Mouse (Mus musculus): ENCODE results near the gene Dtnb. TPM values are rescaled to one million over a fixed set of nuclear protein-coding genes. Genes with fewer than 3 reads are reported as not detected.
A peak's percentile ranks its signal among the peaks of the same experiment; 100 is the strongest.

Dtnb gene
- polyA plus RNA-seq, 1 experiment from 2014 or later = 47.2 TPM

DNA sequence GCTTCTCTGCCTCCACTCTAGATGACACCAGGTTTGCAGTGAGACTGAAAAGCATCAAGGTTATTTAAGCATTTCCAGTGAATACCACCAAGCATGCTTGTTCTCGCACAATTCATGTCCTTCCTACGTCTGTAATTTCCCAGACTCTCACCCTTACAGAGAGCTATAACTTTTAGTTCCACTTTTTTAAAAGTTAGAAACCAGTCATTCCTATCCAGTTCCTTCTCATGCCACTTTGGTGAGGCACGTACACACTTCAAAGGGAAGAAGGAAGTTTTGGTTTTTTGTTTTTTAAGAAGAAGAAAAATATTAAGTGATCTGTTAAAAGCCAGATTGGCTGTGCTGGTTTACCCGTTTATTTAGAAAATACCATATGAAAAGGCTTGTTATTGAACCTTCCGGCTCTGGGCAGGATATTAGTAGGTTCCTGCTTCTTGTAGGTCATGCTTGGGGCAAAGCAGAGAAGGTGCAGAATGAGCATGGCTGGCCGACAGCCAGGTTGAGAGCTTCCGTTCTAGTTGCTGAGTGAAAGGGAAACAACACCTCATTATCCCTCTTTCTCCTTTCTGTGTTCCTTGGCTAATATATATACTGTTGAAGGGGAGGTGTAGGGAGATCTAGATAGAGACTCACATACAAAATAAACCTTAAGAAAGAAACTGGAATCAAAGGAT, 173.4 kb downstream of the Dtnb start:
- H3K9me3 ChIP-seq (replicated peaks) = no peaks in the 10 kb centered on the region
- H3K4me3 ChIP-seq (replicated peaks) = no peak overlapping the region
- H3K4me2 ChIP-seq = no peak overlapping the region
- WGBS = 55% methylated on average over 7 of the region's 7 CpGs
- H3K36me3 ChIP-seq = 0 out of 2 replicates have a peak, but pooled peaks cover 3% of the 10 kb centered on the region
- H3K27me3 ChIP-seq = no peaks in the 10 kb centered on the region
- ATAC-seq (replicated peaks; ENCODE audit: low FRiP score) = no peak
- H3K9ac ChIP-seq = no peak overlapping the region
- peaks cover 5% of the 10 kb centered on the region for H3K4me1 ChIP-seq
- peak overlapping the region; percentile 9 for H3K27ac ChIP-seq

DNA sequence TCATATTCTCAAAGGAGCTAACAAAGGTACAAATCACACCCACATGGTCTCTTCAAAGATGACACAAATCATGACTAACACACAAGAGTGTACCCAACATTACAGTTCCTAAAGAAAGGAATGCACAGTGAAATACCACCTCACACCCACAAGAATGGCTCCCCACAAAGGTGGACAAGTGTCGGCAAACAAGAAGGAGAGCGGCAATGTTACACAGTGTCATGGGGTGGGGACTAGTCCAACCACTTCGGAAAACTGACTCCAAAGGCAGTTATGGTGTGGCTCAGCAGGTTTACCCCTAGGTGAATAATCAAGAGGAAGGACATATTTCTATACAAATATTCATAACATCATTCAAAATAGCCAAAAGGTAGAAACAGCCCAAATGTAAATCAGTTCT, 174.2 kb downstream of the Dtnb start:
- ATAC-seq (replicated peaks; ENCODE audit: low FRiP score) = no peak

DNA sequence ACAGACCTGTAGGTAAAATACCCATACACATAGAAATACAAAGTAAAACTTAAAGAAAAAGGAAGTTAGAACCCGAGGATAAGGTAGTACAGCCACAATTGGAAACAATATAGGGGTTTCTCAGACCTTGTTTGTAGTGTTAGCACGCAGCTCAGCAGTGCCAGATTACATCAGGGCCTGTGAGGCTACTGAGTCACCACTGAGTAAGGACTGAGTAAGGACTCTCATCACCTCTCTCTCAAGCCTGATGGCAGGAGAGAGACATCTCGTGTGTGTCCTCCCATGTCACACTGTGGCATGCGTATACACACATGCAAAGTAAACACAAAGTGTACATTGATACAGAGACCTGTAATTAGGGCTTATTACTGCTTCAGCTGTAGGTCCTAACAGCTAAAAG, 175.4 kb downstream of the Dtnb start:
- Histone ChIP-seq H3K4me1 (no peaks in the 10 kb centered on the region; the same call in 1 of the 2 replicates), H3K27ac (no peak overlapping the region), H3K27me3 (no peaks in the 10 kb centered on the region), H3K9me3 (replicated peaks) (no peaks in the 10 kb centered on the region), H3K4me2 (no peak overlapping the region), H3K9ac (no peak overlapping the region), H3K4me3 (replicated peaks) (no peak overlapping the region), H3K36me3 (peaks cover 16% of the 10 kb centered on the region)
- WGBS = 83% methylated on average over 4 of the region's 4 CpGs
- ATAC-seq (replicated peaks; ENCODE audit: low FRiP score) = no peak

More for the DNA sequence above, 174.2 kb downstream of the Dtnb start:
- no peaks in the 10 kb centered on the region; the same call in 1 of the 2 replicates for H3K4me1 ChIP-seq
- no peak overlapping the region for H3K4me3 ChIP-seq (replicated peaks)
- H3K36me3 ChIP-seq = peaks cover 4% of the 10 kb centered on the region; the same call in 1 of the 2 replicates
- H3K9ac ChIP-seq = no peak overlapping the region
- no peak overlapping the region for H3K27ac ChIP-seq
- no peaks in the 10 kb centered on the region for H3K9me3 ChIP-seq (replicated peaks)
- WGBS = 86% methylated on average over 3 of the region's 3 CpGs
- H3K4me2 ChIP-seq = no peak overlapping the region
- H3K27me3 ChIP-seq = no peaks in the 10 kb centered on the region

DNA sequence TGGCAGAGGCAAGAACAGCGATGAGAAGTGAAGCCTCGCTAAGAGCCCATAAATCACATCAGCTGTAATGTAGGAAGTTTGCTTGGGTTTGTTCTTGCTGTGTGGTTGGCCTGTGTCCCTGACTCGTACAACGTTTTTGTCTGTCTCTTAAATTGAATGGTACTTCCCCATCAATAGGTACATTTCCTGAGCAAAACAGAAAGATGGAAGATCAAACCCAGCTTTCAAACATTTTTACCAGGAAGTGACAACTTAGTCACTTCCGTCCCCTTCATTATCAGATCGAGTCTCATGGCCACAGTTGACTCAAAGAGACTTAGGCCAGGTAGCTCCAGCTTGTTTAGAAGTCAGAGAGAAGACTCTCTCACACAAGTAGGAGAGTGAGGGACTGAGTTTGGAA, 183.3 kb downstream of the Dtnb start:
- no peak overlapping the region for H3K27ac ChIP-seq
- peaks cover 20% of the 10 kb centered on the region for H3K36me3 ChIP-seq
- no peaks in the 10 kb centered on the region for H3K27me3 ChIP-seq
- no peak for ATAC-seq (replicated peaks; ENCODE audit: low FRiP score)
- no peaks in the 10 kb centered on the region for H3K9me3 ChIP-seq (replicated peaks)
- peaks cover 10% of the 10 kb centered on the region; the same call in 1 of the 2 replicates for H3K4me1 ChIP-seq
- H3K4me2 ChIP-seq = no peak overlapping the region
- 62% methylated on average over 6 of the region's 6 CpGs for WGBS
- no peak overlapping the region for H3K4me3 ChIP-seq (replicated peaks)
- H3K9ac ChIP-seq = no peak overlapping the region

DNA sequence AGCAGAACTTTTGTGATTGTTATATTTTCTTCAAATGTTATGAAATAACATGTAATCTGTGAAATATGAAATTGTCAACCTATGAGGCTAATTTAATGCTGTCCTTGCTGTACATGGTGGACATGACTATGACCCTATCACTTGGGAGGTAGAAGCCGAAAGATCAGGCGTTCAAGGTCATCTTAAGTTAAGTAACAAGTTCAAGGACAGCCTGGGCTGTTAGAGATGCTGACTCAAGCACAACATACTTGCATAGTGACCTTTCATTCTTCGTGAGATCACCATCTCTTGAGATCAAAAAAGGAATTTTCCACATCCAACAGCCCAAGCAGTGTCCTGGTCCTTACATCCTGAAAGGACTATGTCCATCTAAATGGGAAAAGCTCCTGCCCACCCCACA, 184.0 kb downstream of the Dtnb start:
- Histone ChIP-seq H3K4me3 (replicated peaks) (no peak overlapping the region), H3K9ac (no peak overlapping the region), H3K27me3 (no peaks in the 10 kb centered on the region), H3K27ac (no peak overlapping the region), H3K4me2 (no peak overlapping the region), H3K36me3 (peaks cover 23% of the 10 kb centered on the region), H3K4me1 (peaks cover 10% of the 10 kb centered on the region; the same call in 1 of the 2 replicates), H3K9me3 (replicated peaks) (no peaks in the 10 kb centered on the region)
- 94% methylated on average over 3 of the region's 3 CpGs for WGBS
- ATAC-seq (replicated peaks; ENCODE audit: low FRiP score) = no peak

DNA sequence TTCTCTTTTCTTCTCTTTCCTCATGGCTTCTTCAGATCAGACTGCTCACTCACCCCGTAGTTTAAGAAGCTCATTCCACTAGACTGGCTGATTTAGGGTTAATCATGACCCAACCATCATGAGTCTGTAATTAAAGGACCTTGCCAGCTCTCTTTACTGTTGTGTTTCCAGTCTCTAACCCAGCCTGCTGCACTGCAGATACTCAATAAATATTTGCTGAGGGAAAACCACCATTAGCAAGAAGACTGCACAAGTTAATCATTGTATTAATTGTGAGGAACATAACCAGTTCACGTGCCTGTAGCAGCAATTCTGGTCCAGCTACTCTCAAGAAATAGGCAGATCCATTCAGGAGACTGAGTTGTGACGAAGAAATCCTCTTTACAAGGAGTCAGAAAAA, 185.9 kb downstream of the Dtnb start:
- peak; percentile 73; the same call in 1 of the 2 replicates for ATAC-seq (replicated peaks; ENCODE audit: low FRiP score)
- Histone ChIP-seq H3K4me3 (replicated peaks) (no peak overlapping the region), H3K27ac (peak overlapping the region; percentile 72), H3K4me1 (peaks cover 10% of the 10 kb centered on the region; the same call in 1 of the 2 replicates), H3K9ac (no peak overlapping the region), H3K36me3 (peaks cover 8% of the 10 kb centered on the region), H3K4me2 (no peak overlapping the region), H3K9me3 (replicated peaks) (no peaks in the 10 kb centered on the region), H3K27me3 (no peaks in the 10 kb centered on the region)
- WGBS = 68% methylated on average over 3 of the region's 3 CpGs

DNA sequence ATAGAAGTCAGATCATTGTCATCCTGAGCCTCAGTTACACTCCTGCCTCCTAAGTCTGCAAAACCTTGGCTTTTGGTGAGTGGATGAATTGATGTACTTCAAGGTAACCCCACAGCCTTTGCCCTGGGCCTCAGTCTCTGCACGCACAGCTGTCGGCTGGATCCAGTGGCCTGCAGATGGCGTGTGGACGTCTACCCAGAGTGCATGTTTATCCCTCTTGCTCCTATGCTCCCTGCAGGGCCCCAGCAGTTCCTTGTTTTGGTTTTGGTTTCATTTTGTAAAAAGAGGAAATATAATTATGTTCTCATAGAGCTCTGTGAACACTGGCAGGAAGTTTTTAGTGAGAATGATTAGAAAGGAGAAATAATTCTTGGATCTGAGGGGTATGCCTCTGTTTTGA, 187.2 kb downstream of the Dtnb start:
- no peak overlapping the region for H3K4me3 ChIP-seq (replicated peaks)

DNA sequence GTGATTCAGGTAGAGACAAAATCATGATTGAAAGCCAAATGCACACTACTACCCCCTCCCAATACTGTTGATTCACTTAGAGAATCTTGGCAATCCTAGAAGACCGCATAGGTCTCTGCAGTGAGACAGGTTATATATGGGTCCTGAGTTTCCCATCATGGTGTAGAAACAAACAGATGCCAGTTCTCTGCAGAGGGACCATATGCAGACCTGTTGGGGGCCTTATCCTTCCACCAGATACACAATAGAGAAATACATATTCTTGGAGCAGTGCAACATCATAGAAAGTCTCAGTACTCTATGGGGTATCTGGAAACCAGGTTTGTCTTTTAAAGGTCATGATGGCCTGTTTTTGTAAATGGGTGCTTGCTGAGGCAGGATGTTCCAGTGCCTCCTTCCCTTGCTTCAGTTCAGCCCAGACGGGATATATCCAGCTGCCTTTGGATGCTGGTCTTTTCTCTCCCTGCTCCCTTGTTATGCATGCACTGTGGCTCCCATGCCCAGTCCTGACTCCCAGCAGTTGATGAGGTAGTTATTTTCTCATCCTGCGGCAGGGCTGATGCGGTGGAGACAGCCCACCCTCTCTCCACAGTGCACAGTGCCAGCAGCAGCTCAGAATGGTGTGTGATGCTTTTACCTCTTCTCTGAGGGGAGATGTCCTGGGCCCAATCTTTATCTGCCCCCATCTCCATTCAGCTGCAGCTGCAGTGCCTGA, 188.9 kb downstream of the Dtnb start:
- Histone ChIP-seq H3K27ac (no peak overlapping the region), H3K4me2 (no peak overlapping the region), H3K4me1 (peaks cover 10% of the 10 kb centered on the region; the same call in 1 of the 2 replicates), H3K9ac (no peak overlapping the region), H3K9me3 (replicated peaks) (no peaks in the 10 kb centered on the region), H3K36me3 (peaks cover 6% of the 10 kb centered on the region; the same call in 1 of the 2 replicates), H3K4me3 (replicated peaks) (no peak overlapping the region), H3K27me3 (no peaks in the 10 kb centered on the region)
- 84% methylated on average over 4 of the region's 4 CpGs for WGBS
- ATAC-seq (replicated peaks; ENCODE audit: low FRiP score) = no peak

More for the DNA sequence above, 187.2 kb downstream of the Dtnb start:
- peak; percentile 70; the same call in 1 of the 2 replicates for ATAC-seq (replicated peaks; ENCODE audit: low FRiP score)
- Histone ChIP-seq H3K27me3 (no peaks in the 10 kb centered on the region), H3K9me3 (replicated peaks) (no peaks in the 10 kb centered on the region), H3K36me3 (peaks cover 6% of the 10 kb centered on the region; the same call in 1 of the 2 replicates), H3K27ac (peak overlapping the region; percentile 64; the same call in 1 of the 2 replicates), H3K4me1 (peaks cover 10% of the 10 kb centered on the region; the same call in 1 of the 2 replicates), H3K4me2 (no peak overlapping the region), H3K9ac (no peak overlapping the region)
- WGBS = 38% methylated on average over 4 of the region's 4 CpGs

DNA sequence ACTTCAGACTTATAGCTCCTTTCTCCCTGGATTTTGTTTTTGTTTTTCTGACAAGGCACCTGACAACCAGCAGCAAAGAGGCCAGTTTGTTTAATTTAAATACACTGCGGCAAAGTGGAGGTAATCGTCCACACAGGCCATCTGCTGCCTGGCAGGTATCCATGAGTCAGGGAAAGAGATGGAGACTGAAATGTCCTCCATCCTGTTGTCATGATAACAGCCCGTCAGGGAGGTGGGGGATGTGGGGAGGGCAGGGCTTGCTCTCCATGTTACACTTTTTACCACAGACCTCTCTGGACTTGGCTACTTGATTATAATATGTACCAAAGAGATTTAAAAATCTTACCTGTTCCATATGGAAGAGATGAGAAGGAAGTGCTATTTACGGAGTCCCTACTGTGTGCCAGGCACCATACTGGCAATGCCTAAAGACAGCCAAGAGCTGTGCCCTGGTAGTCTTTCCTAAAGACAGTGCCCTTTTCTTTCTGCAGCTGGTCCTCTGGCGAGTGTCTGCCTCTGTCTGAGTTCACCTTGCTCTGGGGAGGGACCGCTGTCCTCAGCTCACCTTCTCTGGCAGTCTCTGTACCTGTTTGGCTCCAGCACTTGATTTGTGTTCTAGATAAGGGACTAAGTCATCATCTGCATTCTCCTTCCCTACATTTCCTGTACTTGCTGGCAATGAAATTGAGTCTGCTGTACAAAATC, 189.6 kb downstream of the Dtnb start:
- ATAC-seq (replicated peaks; ENCODE audit: low FRiP score) = no peak
- WGBS = 74% methylated on average over 6 of the region's 6 CpGs
- H3K27ac ChIP-seq = no peak overlapping the region

DNA sequence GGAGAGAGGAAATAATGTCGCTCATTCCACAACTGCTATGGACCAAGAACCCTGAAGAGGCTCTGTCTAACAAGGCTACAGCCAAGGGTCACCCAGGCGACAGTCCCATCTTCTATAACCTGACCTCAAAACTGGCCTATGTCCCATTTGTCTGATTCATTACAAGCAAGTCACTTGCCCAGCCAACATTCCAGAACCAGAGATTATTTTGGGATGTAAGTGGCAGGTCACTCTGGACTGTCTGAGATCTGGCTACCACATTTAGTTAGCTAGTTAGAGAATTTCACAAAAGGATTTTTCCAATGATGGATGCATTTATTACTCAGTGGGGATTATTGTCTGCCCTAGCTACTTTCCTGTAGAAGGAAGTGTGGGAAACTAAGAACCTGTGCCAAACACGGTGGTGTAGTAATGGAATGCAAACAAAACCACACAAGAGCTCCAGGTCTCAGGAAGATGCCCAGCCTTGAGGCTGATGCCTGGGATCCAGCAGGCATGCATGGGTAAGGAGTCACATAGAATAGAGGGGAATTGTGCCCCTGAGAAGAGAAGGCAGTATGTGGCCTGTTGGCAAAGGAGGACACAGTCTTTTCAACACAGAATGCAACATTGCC, 192.1 kb downstream of the Dtnb start:
- Histone ChIP-seq H3K27me3 (no peaks in the 10 kb centered on the region), H3K4me2 (no peak overlapping the region), H3K4me3 (replicated peaks) (no peak overlapping the region), H3K36me3 (0 out of 2 replicates have a peak, but pooled peaks cover 3% of the 10 kb centered on the region), H3K9ac (no peak overlapping the region), H3K27ac (no peak overlapping the region), H3K4me1 (peaks cover 2% of the 10 kb centered on the region; the same call in 1 of the 2 replicates), H3K9me3 (replicated peaks) (no peaks in the 10 kb centered on the region)
- WGBS = 63% methylated on average over 3 of the region's 3 CpGs
- ATAC-seq (replicated peaks; ENCODE audit: low FRiP score) = no peak

More for the DNA sequence above, 189.6 kb downstream of the Dtnb start:
- H3K9me3 ChIP-seq (replicated peaks) = no peaks in the 10 kb centered on the region
- H3K4me1 ChIP-seq = peaks cover 10% of the 10 kb centered on the region; the same call in 1 of the 2 replicates
- H3K27me3 ChIP-seq = no peaks in the 10 kb centered on the region
- no peak overlapping the region for H3K4me3 ChIP-seq (replicated peaks)
- H3K9ac ChIP-seq = no peak overlapping the region
- H3K36me3 ChIP-seq = 0 out of 2 replicates have a peak, but pooled peaks cover 3% of the 10 kb centered on the region
- H3K4me2 ChIP-seq = no peak overlapping the region

DNA sequence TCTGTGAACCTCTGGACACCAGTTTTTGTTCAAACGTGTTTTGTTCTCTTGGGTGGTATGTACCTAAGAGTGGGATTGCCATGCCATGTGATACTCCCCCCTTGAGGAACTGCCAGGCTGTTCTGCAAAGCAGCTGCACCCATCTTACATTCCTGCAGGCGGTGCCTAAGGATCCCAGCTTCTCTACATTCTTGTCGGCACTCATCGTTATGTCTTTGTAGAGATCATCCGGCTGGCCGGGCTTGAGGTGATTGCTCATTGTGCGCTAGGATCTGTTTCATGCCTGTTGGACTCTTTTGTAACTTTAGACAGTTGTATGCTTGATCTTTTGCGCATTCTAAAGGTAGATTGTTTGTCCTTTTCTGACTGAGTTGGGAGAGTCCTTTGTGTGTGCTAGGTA, 195.2 kb downstream of the Dtnb start:
- H3K27ac ChIP-seq = no peak overlapping the region
- no peaks in the 10 kb centered on the region for H3K27me3 ChIP-seq
- no peak overlapping the region for H3K9ac ChIP-seq
- WGBS = 68% methylated on average over 8 of the region's 8 CpGs
- H3K9me3 ChIP-seq (replicated peaks) = no peaks in the 10 kb centered on the region
- H3K4me3 ChIP-seq (replicated peaks) = no peak overlapping the region
- H3K36me3 ChIP-seq = peaks cover 5% of the 10 kb centered on the region; the same call in 1 of the 2 replicates
- H3K4me2 ChIP-seq = no peak overlapping the region
- H3K4me1 ChIP-seq = no peaks in the 10 kb centered on the region
- ATAC-seq (replicated peaks; ENCODE audit: low FRiP score) = no peak

Measured in kidney, embryonic 15.5 days (tissue).